Mouse (Mus musculus) adrenal gland, postnatal 36 days (tissue): ENCODE measurements at regions not wholly inside any gene's neighbourhood (a gene's known extent, or its start where the extent isn't known, plus 50 kb on each side); places are given as distances from the start of the nearest gene placed in this dataset.
A peak's percentile ranks its signal among the peaks of the same experiment; 100 is the strongest.
"Not testable (repeated sequence)": the region's sequence is repeated elsewhere in the genome, so short reads cannot be mapped to it uniquely, and the experiment has no call there.

ENCODE experiments used
- DNase-seq, 2 experiments: peaks; one replicate each; pipeline ENCODE4 v3.0.0; 2021; ENCODE audit warnings: mixed read lengths in 1 of 2

DNA sequence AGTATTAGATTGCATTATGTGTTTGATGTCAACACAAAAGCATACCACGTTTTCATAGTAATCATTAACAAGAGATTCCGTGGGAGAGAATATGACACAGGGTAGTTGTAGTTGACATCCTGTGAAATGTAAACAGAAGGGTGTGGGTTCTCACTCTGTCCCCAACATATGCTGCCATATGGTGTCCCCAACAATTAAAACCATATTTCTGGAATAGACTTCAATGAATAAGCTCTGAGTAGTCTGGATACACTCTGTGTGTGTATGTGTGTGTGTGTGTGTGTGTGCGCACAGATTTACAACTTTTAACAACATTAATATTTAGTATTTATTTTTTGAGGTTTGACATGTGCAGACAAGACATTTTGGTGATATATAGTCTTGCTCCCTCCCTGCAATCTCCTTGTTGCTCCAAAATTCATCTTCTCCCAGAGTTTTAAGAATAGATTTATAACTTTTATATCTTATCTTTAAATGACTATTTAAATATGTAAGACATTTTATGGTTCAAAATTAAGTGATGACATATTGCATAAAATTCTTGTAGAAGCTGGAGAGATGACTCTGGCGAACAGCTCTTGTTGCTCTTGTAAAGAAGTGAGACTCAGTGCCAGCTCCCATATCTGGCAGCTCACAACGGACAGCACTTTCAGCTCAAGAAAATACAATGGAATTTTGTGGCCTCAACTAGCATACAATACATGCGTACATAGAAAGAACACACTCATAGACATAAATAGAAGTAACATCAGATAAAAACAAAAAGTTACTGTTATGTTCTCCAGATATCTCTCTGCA is 162.6 kb upstream of the Tram1l1 start:
- DNase-seq, result no peak

DNA sequence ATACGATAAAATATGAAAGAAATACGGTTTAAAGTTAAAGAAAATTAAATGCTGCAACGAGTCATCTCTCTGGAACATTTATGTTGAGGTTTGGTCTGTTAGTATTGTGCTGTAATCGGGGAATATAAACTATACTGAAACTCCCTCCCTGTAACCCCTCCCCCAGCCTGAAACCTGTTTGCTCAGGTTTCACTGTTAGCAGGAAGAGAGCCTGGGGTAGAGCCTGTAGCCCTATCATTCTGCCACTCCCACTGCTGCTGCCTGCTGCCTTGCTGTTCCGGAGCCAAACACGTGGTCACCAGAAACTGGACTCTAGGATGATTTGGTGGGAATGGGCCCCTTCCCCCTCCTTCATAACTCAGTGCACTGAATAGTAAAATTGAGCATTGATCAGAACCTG is 127.3 kb upstream of the Tram1l1 start:
- not testable (repeated sequence) for DNase-seq

DNA sequence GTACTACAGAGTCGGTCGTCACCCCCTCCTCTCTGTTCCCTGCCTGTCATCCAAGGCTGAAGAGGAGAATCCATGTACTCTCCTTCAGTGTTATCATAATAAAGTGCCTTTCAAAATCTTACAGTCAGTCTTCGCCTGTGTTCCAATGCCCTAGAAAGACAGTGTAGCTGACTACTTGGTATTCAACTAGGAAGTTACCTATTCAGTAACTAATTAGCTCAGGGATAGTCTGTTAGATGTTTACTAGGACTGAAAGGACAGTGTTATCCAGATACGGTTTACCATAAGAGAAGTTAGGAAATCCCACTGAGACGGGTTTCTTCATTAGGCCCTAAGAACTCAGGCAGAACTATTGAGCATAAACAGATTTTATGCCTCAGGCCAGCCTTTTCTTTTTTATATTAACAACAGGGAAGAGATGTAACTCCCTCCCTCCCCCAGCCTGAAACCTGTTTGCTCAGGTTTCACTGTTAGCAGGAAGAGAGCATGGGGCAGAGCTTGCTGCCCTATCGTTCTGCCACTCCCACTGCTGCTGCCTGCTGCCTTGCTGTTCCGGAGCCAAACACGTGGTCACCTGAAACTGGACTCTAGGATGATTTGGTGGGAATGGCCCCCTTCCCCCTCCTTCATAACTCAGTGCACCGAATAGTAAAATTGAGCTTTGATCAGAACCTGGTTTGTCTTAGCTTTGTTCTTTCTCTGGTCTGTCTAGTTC is 120.3 kb upstream of the Tram1l1 start:
- DNase-seq, result not testable (repeated sequence)

DNA sequence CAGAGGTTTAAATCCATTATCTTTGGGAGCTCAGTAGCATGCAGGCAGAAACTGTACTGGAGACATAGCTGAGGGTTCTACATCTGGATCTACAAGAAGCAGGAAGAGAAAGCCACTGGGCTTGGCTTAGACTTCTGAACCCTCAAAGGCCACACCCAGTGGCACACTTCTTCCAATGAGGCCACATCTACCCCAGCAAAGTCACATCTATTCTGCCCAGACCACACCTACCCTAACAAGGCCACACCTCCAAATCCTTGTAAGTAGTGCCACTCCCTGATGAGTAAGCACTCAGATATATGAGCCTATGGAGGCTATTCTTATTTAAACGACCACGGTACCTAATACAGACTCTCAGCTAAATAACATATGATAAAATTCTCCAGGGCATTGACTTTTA is 103.5 kb upstream of the Tram1l1 start:
- DNase-seq, result no peak

DNA sequence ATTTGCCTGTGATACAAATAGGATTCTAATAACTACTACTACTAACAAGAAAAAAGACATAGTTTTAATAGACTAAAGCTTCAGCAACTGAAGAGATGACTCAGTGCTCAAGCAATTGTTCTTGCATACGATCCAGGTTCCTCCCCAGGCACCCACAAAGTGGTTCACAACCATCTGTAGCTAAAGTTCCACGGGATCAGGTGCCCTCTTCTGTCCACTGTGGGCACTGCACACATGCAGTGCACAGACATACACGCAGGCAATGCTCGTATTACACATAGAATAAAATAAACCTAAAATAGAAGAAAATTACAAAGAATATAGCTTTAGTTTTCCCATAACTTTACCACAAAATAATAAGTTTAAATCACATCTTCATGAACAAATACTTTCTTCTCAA is 94.7 kb upstream of the Tram1l1 start:
- peak in 1 of 2 experiments; percentile 1 for DNase-seq

DNA sequence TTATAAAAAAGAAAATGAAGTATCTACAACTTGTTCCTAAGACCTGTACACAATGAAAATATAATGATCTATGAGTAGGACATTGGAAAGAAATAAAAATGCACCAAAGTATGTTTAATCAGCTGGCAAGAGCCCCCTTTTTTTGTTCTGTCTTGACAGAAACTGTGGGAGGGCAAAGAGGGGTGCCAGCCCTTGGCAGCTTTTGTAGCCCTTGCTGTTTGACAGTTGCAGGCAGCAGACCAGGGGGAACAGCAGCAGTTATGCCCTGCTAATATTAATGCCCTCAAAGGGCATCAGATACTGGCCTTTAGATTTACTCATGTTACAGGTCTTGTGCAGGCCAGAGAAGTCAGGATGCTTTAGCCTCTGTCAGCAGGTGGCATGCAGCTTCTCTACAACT is 93.0 kb upstream of the Tram1l1 start:
- no peak for DNase-seq

DNA sequence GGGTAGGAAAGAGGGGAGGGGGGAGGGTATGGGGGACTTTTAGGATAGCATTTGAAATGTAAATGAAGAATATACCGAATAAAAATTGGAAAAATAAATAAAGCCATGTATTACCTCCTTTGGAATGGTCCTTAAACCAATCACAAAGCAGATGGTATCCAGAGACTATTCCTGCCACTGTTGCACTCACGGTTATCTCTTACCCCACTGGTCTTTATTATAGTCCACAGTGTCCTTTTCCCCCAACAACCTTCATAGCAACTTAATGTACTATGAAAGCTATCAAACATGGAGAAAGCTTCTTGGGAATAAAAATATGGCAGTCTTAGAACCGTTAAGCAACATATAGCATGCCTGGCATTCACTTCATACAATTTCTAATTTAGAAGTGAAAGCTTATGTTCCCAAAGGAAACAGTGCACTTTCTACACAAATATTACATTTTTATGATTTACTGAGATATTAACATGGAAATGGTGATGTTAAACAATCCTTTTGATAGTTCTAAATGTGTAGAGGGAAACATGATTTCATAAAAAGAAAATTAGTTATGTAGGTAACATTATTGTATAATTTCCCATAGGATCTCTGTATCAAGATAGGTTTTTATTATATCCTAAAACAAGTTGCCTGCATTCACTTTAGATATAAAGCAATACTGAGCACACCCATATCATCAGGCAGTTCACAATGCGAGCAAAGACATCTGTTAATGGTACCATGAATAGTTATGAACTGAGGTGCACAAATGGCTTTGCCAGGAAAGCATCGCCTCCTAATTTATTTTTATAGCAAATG is 79.5 kb upstream of the Tram1l1 start:
- DNase-seq, result no peak

DNA sequence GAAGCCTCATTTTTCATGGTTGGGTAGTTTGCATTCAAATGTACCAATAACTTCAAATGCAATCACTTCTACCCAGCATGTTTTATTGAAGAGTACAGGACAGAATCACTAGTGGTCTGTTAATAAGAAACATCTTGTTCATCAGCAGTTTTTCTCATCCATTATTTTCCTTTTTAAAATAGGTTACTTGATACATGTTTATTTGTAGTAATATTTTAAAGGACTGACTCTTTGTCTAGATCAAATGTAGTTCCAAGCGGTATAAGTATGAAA is 79.0 kb upstream of the Tram1l1 start:
- DNase-seq, result no peak

DNA sequence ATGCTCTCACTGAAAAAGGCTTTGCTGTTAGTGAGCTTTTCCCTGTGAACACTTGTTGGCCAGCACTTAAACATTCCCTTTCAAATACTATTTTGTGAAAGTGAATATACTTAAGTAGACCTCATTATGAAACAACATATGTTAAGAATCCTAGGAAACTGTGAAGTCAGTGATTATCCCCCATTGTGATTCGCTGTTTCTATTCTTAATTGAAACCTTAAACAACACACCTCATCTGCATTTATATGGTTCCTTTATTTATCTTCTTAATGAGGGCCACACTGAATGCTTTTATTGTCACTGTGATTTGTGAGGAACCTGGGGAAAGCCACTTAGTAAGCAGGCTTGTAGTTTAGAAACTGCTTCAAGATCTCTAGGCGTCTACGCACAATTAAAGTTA is 58.5 kb upstream of the Tram1l1 start:
- no peak for DNase-seq

DNA sequence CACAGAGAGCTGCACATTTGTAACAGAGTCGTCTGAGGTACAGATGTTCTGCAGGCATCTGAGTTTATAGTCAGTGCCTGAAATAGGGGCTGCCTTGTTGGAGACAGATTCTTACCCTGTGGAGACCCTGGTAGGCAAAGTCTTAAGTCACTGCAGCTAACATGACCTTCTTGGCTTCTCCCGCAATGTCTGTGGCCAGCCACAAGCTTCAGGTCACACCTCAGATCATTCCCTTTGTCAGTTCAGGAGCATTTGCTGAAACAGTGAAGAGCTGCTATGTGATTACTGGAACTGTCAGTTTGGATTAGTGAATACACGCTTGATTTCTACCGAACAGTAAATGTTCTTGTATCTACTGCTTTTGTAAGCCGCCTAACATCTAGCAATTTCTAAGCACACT is 53.8 kb upstream of the Tram1l1 start:
- no peak for DNase-seq

DNA sequence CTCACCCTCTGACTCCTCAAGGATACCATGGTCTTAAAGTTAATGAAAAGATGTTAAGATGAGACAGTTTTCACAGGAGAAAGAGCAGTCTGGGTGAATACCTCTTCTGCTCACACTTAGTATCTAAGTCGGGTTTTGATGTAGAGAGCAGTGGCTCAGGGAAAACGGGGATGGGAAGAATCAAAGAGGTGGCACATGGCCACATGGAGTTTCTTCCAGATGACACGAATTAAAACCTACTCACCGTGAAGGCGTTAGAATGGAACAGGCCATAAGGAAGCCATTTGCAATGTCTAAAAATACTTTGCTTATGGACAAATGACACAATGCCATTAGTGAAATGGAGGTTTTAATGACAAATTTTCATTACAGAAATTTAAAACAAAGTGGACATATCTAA is 50.1 kb upstream of the Tram1l1 start:
- no peak for DNase-seq
